Mouse (Mus musculus): ENCODE data around the gene Lsm4.

- TF ChIP-seq CTCF (IDR thresholded peaks at IDR 0.05; ENCODE audit: low read depth), result no peak
- TF ChIP-seq EP300 (IDR thresholded peaks at IDR 0.05; ENCODE audit: low read depth), result no peak
Observed at GRCm38 (mm10) chr8:70726721-70727120, 53.7 kb downstream of the Lsm4 start.
